Mouse (Mus musculus) intestine, embryonic 16.5 days (tissue): ENCODE measurements around the gene BC107364. TPM values are rescaled to one million over a fixed set of nuclear protein-coding genes. Genes with fewer than 3 reads are reported as not detected.
A peak's percentile ranks its signal among the peaks of the same experiment; 100 is the strongest.
"Not testable (repeated sequence)": the region's sequence is repeated elsewhere in the genome, so short reads cannot be mapped to it uniquely, and the experiment has no call there.

Source experiments
- ATAC-seq: fragments of 200-750 bp; cut with Nextera tagmentation; 2 replicates; pipeline ENCODE4 v1.8.0; 2017; ENCODE audit warnings: moderate TSS enrichment, moderate library complexity
- H3K27ac ChIP-seq: fragments of 300-500 bp; sonication (generic); 2 replicates; pipeline ENCODE4 v1.5.1; 2014; ENCODE audit warnings: mild to moderate bottlenecking, low read length
- H3K27me3 ChIP-seq: fragments of 300-500 bp; sonication (generic); replicated peaks from 2 replicates; pipeline ENCODE4 v1.6.1; 2014; ENCODE audit warnings: low read length, control low read depth, mixed read lengths; ENCODE audit not compliant: control insufficient read depth, insufficient read depth
- H3K36me3 ChIP-seq: fragments of 300-500 bp; sonication (generic); 2 replicates; pipeline ENCODE4 v1.6.1; 2014; ENCODE audit warnings: low read length, control low read depth; ENCODE audit not compliant: control insufficient read depth, insufficient read depth
- H3K4me1 ChIP-seq: fragments of 300-500 bp; sonication (generic); 2 replicates; pipeline ENCODE4 v1.6.1; 2014; ENCODE audit warnings: low read length, control low read depth, mixed read lengths; ENCODE audit not compliant: control insufficient read depth, insufficient read depth
- H3K4me2 ChIP-seq: fragments of 300-500 bp; sonication (generic); 2 replicates; pipeline ENCODE4 v1.6.1; 2014; ENCODE audit warnings: low read depth, low read length, control low read depth
- H3K4me3 ChIP-seq: fragments of 300-500 bp; sonication (generic); 2 replicates; pipeline ENCODE4 v1.5.1; 2014; ENCODE audit warnings: mild to moderate bottlenecking, low read length
- H3K9ac ChIP-seq: fragments of 300-500 bp; sonication (generic); 2 replicates; pipeline ENCODE4 v1.6.1; 2014; ENCODE audit warnings: low read depth, low read length
- H3K9me3 ChIP-seq: fragments of 300-500 bp; sonication (generic); 2 replicates; pipeline ENCODE4 v1.6.1; 2016; ENCODE audit warnings: low read length, control low read depth; ENCODE audit not compliant: control insufficient read depth
- WGBS: fragments of 180-500 bp; shearing (Covaris S2); extraction: QIAGEN DNeasy Blood & Tissue Kit; methylation state at CpG from one replicate; pipeline ENCODE4 v1.1.7; 2014; 5-methylcytosine and 5-hydroxymethylcytosine counted together
- polyA plus RNA-seq: library from polyadenylated mRNA; unstranded; fragments of >200 nt; fragmentation: Nextera tagmentation; extraction: Ambion mirVana; gene quantifications from 2 replicates; pipeline ENCODE4 v1.2.1, GENCODE M21; 2015

The BC107364 gene
- polyA plus RNA-seq, 1 experiment from 2014 or later, result 0.12 TPM

DNA sequence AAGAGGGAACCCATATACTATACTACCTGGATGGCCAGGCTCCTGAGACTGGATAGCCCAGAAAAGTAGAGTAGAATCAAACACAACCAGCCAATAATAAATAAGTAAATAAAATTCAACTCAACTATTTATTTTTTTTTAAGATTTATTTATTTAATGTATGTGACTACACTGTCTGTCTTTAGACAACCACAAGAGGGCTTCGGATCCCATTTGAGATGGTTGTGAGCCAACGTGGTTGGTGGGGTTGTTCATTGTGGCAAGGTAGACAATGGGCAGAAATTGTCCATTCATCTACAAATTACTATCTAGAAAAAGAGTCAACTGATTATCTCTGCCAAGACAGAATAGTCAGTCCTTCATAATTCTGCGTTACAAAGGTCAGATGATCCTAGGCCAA is 40.3 kb downstream of the BC107364 start:
- Histone ChIP-seq H3K4me2 (no peak overlapping the region), H3K36me3 (no peaks in the 10 kb centered on the region), H3K27ac (no peak overlapping the region), H3K9ac (no peak overlapping the region), H3K27me3 (peaks cover 19% of the 10 kb centered on the region), H3K4me3 (no peak overlapping the region), H3K9me3 (no peaks in the 10 kb centered on the region), H3K4me1 (peaks cover 3% of the 10 kb centered on the region; the same call in 1 of the 2 replicates)
- WGBS, result 83% methylated on average over 3 of the region's 3 CpGs
- no peak for ATAC-seq

DNA sequence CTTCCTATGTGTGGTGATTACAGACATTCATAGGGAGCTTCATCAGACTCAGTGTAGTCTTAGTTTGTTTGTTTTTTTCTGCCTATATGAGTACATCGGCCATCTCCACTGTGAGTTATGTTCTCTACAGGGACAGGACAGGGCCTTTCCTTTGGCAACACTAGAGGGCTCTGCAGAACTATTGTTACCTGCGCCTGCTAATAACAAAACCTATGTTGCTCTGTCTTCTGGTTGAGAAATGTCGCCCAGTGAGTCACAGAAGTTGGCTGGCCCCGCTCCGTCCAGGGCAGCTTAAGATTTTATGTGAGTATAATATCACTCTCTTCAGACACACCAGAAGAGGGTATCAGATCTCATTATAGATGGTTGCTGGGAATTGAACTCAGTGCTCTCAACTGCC is 41.1 kb downstream of the BC107364 start:
- Histone ChIP-seq H3K9me3 (no peaks in the 10 kb centered on the region), H3K36me3 (no peaks in the 10 kb centered on the region), H3K9ac (no peak overlapping the region), H3K4me1 (peaks cover 3% of the 10 kb centered on the region; the same call in 1 of the 2 replicates), H3K4me3 (no peak overlapping the region), H3K27me3 (peaks cover 25% of the 10 kb centered on the region), H3K4me2 (no peak overlapping the region), H3K27ac (no peak overlapping the region)
- ATAC-seq, result no peak
- WGBS, result 81% methylated on average over 5 of the region's 5 CpGs

DNA sequence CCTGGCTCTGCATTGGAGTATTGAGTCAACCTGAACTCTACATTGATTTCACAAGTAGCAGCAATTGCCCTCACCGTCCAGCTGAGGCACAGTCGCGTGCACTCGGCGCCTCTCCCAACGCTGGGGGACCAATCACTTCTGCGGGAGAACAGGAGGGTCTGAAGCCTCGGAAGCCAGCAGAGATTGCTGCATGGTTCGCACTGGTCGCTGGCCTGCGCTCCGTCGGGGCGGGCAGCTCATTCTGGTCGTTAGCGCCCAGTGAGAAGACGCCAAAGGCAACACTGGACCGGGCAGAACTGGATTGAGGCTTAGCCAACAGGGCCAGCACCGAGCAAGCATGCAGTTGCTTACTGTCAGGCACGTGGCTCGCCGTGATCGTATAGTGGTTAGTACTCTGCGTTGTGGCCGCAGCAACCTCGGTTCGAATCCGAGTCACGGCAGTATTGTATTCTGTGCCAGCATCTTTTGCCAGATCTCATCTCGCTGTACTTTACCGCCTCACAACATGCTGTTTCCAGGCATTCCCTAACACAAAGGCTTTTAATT is 42.3 kb downstream of the BC107364 start:
- Histone ChIP-seq H3K4me2 (peak overlapping the region; percentile 47), H3K9ac (no peak overlapping the region), H3K27me3 (peaks cover 34% of the 10 kb centered on the region), H3K9me3 (no peaks in the 10 kb centered on the region), H3K4me3 (peak overlapping the region; percentile 13), H3K4me1 (peaks cover 3% of the 10 kb centered on the region; the same call in 1 of the 2 replicates), H3K36me3 (no peaks in the 10 kb centered on the region), H3K27ac (no peak overlapping the region)
- 3% methylated on average over 31 of the region's 31 CpGs for WGBS
- peak; percentile 58 for ATAC-seq

DNA sequence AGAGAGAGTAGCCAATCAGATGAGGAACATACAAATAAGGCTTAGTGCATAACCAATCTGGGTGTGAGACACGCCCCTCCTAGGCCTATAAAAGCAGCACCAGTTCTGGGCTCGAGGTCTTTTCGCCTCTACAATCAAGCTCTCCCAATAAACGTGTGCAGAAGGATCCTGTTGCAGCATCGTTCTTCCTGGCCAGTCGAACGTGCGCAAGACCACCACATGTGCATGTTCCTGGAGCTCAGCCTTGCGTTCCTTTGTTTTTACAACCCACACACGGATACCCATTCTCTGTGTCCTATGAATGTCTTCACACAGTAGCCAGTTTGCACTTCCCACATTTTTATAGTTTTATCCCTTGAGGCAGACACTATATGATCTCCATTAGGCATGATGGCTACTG is 44.0 kb downstream of the BC107364 start:
- ATAC-seq, H3K9ac ChIP-seq, H3K36me3 ChIP-seq, H3K4me3 ChIP-seq, H3K27ac ChIP-seq, H3K9me3 ChIP-seq, H3K4me2 ChIP-seq, H3K4me1 ChIP-seq: not testable (repeated sequence)
- peaks cover 50% of the 10 kb centered on the region for H3K27me3 ChIP-seq
- WGBS, result 80% methylated on average over 8 of the region's 10 CpGs

DNA sequence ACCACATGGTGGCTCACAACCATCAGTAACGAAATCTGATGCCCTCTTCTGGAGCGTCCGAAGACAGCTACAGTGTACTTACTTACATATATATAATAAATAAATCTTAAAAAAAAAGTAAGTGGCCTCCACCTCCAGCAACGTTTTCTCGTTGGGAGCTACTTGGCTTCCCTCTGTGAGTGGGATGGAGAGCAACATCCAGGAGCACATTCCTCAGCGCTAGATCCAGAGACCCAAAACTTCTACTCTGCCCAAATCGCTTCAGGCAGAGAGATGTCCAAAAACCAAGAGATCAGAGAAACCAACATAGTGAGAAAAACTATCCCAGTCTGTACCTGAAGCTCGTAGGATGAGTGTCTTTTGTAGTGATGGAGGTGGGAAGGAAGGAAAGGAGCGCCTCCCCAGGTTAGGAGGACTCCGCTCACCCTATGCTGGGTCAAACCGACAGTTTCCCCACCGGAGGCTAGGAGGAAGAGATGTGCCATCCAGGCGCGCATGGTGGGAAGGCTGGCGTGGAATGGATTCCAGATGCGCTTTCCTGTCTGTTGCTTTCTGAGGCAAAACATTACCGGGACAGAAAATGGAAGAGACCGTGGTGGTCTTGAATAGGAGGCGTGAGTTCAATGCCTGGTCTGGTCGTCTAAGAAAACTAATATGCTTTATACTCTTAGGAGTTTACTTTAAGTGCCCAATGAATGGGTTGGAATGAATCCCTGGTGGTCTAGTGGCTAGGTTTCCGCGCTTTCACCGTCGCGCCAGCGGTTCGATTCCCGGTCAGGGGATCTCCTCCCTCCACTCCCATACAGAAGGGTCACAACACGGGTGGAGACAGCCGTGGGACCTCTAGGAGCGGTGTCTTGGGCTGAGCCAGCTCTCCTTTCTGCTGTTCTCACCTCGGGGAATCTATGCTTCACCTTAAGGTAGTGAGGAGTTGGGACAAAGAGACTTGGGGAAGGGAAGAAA is 46.3 kb downstream of the BC107364 start:
- H3K36me3 ChIP-seq, result no peaks in the 10 kb centered on the region
- peaks cover 12% of the 10 kb centered on the region for H3K4me1 ChIP-seq
- WGBS, result 57% methylated on average over 32 of the region's 32 CpGs
- H3K9me3 ChIP-seq, result no peaks in the 10 kb centered on the region
- H3K4me2 ChIP-seq, result no peak overlapping the region
- no peak for ATAC-seq
- no peak overlapping the region for H3K9ac ChIP-seq
- H3K27ac ChIP-seq, result no peak overlapping the region
- H3K4me3 ChIP-seq, result no peak overlapping the region
- H3K27me3 ChIP-seq, result peaks cover 61% of the 10 kb centered on the region

DNA sequence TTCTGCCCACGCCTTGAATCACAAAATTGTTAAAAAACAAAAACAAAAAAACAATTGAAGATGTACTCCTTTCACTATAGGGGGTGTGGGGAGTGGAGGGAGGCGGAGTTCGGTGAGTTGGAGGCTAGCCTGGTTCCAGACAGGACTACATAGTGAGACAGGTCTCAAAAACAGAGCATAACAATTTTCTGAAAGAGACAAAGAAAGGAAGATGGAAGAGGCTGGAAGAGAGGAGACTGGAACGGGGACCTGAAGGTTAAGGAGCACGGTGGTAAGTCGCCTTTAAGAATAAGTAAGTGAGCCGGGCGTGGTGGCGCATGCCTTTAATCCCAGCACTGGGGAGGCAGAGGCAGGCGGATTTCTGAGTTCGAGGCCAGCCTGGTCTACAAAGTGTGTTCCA is 47.1 kb downstream of the BC107364 start:
- Histone ChIP-seq H3K4me3 (no peak overlapping the region), H3K27ac (no peak overlapping the region), H3K27me3 (peaks cover 59% of the 10 kb centered on the region), H3K9me3 (no peaks in the 10 kb centered on the region), H3K4me2 (no peak overlapping the region), H3K4me1 (peaks cover 12% of the 10 kb centered on the region), H3K36me3 (no peaks in the 10 kb centered on the region), H3K9ac (no peak overlapping the region)
- ATAC-seq, result no peak
- whole genome bisulfite sequencing, result 19% methylated on average over 11 of the region's 11 CpGs

DNA sequence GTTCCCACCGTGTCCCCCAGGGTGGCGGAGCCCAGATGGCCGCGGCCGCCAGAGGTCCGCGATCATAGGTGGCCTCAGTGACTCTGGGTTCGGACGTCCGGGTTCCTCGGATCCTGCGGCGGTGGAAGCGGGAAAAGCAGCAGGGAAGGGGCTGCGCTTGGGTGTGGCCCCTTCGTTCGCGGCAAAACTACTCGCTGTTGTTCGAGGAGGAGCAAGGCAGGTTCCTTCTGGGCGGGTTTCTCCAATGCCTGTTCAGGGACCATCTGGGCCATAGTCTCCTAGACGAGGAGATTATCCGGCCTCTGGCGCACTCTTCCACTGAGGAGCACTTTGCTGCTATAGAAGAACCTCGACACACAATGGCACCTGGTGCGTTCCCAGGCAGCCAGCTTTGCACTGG is 47.7 kb downstream of the BC107364 start:
- Histone ChIP-seq H3K4me1 (peaks cover 9% of the 10 kb centered on the region; the same call in 1 of the 2 replicates), H3K4me2 (peak overlapping the region; percentile 47), H3K27ac (no peak overlapping the region), H3K27me3 (peaks cover 64% of the 10 kb centered on the region), H3K9ac (peak overlapping the region; percentile 29; the same call in 1 of the 2 replicates), H3K9me3 (no peaks in the 10 kb centered on the region), H3K4me3 (peak overlapping the region; percentile 31), H3K36me3 (no peaks in the 10 kb centered on the region)
- no peak for ATAC-seq
- WGBS, result under 1% methylated on average over 26 of the region's 26 CpGs

DNA sequence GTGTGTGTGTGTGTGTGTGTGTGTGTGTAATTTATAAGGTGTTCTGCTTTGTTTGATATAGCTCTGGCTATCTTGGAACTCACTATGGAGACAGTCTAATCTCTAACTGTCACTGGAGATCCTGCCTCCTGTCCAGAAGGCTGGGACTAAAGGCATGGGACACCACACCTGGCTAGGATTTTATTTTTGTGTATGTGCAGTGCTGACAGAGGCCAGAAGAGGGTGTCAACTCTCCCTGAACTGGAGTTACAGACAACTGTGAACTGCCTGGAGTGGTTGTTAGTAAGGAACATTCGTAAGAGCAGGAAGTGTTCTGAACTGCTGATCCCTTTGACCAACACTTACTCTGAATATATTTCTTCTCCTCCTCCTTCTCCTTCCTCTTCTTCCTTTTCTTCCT is 49.1 kb downstream of the BC107364 start:
- Histone ChIP-seq H3K9ac (no peak overlapping the region), H3K4me3 (no peak overlapping the region), H3K4me2 (no peak overlapping the region), H3K9me3 (no peaks in the 10 kb centered on the region), H3K36me3 (no peaks in the 10 kb centered on the region), H3K27me3 (peaks cover 71% of the 10 kb centered on the region), H3K27ac (no peak overlapping the region), H3K4me1 (peaks cover 9% of the 10 kb centered on the region; the same call in 1 of the 2 replicates)
- WGBS, result 24% methylated on average over 1 of the region's 1 CpGs
- ATAC-seq, result 0 out of 2 replicates have a peak, but pooled peaks have one; percentile 14

DNA sequence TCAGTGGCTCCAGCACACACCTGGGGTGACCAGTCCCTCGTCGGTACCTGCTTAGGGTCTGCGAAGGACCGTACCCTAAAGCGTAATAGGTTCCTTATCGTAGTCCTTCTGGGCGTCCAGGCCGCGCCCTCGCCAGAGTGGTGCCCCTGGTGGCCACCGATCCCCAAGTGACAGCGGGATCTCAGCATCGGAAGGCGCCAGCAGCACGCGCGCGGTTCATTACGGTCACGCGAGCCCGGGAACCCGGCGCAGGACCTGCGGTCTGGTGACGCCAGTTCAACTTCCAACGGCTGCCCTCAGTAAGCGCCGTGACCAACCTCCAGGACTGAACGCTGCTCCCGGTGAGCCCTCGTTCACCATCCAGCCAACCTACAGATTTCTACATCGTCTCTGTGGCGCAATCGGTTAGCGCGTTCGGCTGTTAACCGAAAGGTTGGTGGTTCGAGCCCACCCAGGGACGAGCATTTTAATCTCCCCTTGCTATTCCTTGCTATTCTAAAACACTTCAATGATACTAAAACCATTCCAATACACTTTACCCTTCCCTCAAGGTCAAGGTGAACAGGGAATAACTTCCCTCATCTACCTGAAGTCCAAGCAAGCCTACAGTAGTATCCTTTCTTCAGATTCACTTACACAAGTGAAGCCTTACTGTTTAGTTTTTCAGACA is 50.1 kb downstream of the BC107364 start:
- 2% methylated on average over 41 of the region's 41 CpGs for WGBS
- H3K36me3 ChIP-seq, result no peaks in the 10 kb centered on the region
- peak overlapping the region; percentile 48 for H3K4me3 ChIP-seq
- ATAC-seq, result peak; percentile 82
- H3K9ac ChIP-seq, result peak overlapping the region; percentile 38; the same call in 1 of the 2 replicates
- H3K9me3 ChIP-seq, result no peaks in the 10 kb centered on the region
- H3K27ac ChIP-seq, result no peak overlapping the region
- H3K4me1 ChIP-seq, result peaks cover 9% of the 10 kb centered on the region; the same call in 1 of the 2 replicates
- H3K4me2 ChIP-seq, result peak overlapping the region; percentile 41
- H3K27me3 ChIP-seq, result peaks cover 68% of the 10 kb centered on the region
